Mouse (Mus musculus) CH12.LX (cell line): ENCODE measurements at regions not wholly inside any gene's neighbourhood (a gene's known extent, or its start where the extent isn't known, plus 50 kb on each side); places are given as distances from the start of the nearest gene placed in this dataset.

Experiments
- CHD2 ChIP-seq: IDR thresholded peaks from 2 replicates; pipeline ENCODE4 v1.6.1; 2011; ENCODE audit warnings: low read length, improper control_type of control experiment
- CTCF ChIP-seq, 2 experiments: IDR thresholded peaks in 1 of 2; conservative IDR thresholded peaks in 1 of 2; 2 replicates each; pipeline ENCODE4 v1.5.1; 2011 to 2012; ENCODE audit warnings: low read depth in 2 of 2, low read length in 2 of 2, improper control_type of control experiment in 1 of 2, inconsistent platforms in 1 of 2, mild to moderate bottlenecking in 1 of 2, moderate library complexity in 1 of 2
- E2F4 ChIP-seq: IDR thresholded peaks from 2 replicates; pipeline ENCODE4 v1.6.1; 2011; ENCODE audit warnings: low read depth, low read length, improper control_type of control experiment; ENCODE audit not compliant: insufficient replicate concordance
- EP300 ChIP-seq: IDR thresholded peaks from 2 replicates; pipeline ENCODE4 v1.6.1; 2011; ENCODE audit warnings: low read length, improper control_type of control experiment
- MAX ChIP-seq: IDR thresholded peaks from 2 replicates; pipeline ENCODE4 v1.6.1; 2011; ENCODE audit warnings: low read length, improper control_type of control experiment
- MYC ChIP-seq: IDR thresholded peaks from 2 replicates; pipeline ENCODE4 v1.6.1; 2011; ENCODE audit warnings: low read depth, mild to moderate bottlenecking, improper control_type of control experiment, low read length
- NRF1 ChIP-seq: IDR thresholded peaks from 2 replicates; pipeline ENCODE4 v1.6.1; 2014; ENCODE audit warnings: low read depth, mild to moderate bottlenecking, inconsistent platforms, low read length, improper control_type of control experiment, moderate library complexity
- POLR2A ChIP-seq: IDR thresholded peaks from 2 replicates; pipeline ENCODE4 v1.6.1; 2011; ENCODE audit warnings: low read depth, mild to moderate bottlenecking, improper control_type of control experiment, low read length
- TCF12 ChIP-seq: IDR thresholded peaks from 2 replicates; pipeline ENCODE4 v1.6.1; 2014; ENCODE audit warnings: low read depth, mild to moderate bottlenecking, inconsistent platforms, low read length, improper control_type of control experiment

DNA sequence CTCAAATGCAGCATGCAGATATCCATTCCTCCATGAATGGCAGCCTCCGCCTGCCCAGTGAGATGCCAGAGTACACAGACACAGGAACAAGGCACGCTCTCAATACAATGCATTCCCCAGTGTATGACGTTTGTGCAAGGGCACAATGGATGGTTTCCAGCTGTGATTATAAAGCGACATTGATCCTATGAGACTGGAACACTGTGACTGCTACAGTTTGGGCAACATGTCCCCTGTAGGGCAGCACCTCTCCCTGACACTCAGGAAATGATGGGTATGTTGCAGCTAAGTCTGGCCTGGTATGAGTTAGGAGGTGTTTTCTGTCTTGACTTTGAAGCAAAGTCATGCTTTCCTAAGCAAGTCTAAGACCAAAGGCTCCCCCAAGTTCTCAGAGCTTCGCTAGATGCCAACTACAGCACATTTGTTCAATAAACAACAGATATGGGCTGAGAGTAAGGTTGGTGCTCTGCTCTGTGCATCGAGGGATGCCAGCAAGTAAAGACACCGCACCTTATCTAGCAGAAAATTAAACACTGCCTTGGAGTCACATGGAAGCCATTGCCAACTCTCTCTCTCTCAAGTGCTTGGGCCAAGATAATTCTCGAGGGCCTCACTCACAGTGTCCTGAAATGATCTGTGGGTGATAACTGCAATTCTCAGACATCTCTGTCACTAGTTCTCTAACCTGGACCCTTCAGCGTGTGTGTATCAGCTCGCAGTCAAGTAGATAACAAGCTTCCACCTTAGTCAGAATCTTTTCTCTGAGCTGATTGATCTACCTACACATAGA, 124.1 kb upstream of the Thbs1 start:
- no peak for TF ChIP-seq MYC
- no peak for TF ChIP-seq EP300
- TF ChIP-seq NRF1 = no peak
- TF ChIP-seq CTCF (conservative IDR thresholded peaks at IDR 0.05 in 1 of 2, IDR thresholded peaks at IDR 0.05 in 1 of 2; ENCODE audit: low read depth in 2 of 2, low read length in 2 of 2) = no peak
- no peak for TF ChIP-seq MAX
- no peak for TF ChIP-seq POLR2A
- no peak for TF ChIP-seq TCF12
- no peak for TF ChIP-seq CHD2
- no peak for TF ChIP-seq E2F4
